Comparison of ENCODE assay signal across 23 mouse cellular contexts in genomic region chr7:138989156-138989555, GRCm38 (mm10). TPM values are rescaled to one million over a fixed set of nuclear protein-coding genes. Genes with fewer than 3 reads are reported as not detected.
DNase-seq lines count a peak whose midpoint lies in the region; ATAC-seq and TF ChIP-seq lines count a peak whose summit lies in the region.
"Had no signal": no experiment of that assay in that cellular context is flagged by ENCODE, and none has a peak within 500 bp of the region (broad histone marks: within the 10 kb centered on the region; RNA-seq: fewer than 3 reads in every experiment).

No protein-coding gene starts in this region.

- H3K27me3 ChIP-seq in cerebellum, adult 2 months (ENCODE audit: control insufficient read depth, insufficient read depth, low read length): no peaks in the 10 kb centered on the region
- H3K27me3 ChIP-seq in midbrain, embryonic 16.5 days (ENCODE audit: control insufficient read depth, insufficient read depth, low read depth, low read length): no peaks in the 10 kb centered on the region
- H3K27me3 ChIP-seq in thymus, adult 2 months (ENCODE audit: control insufficient read depth, insufficient read depth, low read length): no peaks in the 10 kb centered on the region
- H3K27me3 ChIP-seq: hindbrain, embryonic 13.5 days had no signal

- H3K9me3 ChIP-seq in midbrain, embryonic 16.5 days (replicated peaks; ENCODE audit: control insufficient read depth, low read length, poor library complexity, severe bottlenecking): no peaks in the 10 kb centered on the region
- H3K9me3 ChIP-seq: embryonic facial prominence, embryonic 10.5 days; forebrain, embryonic 13.5 days; heart, embryonic 10.5 days; hindbrain, embryonic 13.5 days had no signal

- ATAC-seq in cerebellum, adult (ENCODE audit: insufficient number of reproducible peaks, low FRiP score, low TSS enrichment): no peak
- no peak for ATAC-seq in midbrain, embryonic 16.5 days
- ATAC-seq: CD4-positive, CD25-positive, alpha-beta regulatory T cell, adult 4 months; forebrain, embryonic 13.5 days; forebrain, postnatal 0 days; hindbrain, postnatal 0 days had no signal

- peak; percentile 35 for DNase-seq in cerebellum, adult 11 months
- peak; percentile 51 to 58 for DNase-seq in cerebellum, adult 2 months
- peak; percentile 75 to 76 for DNase-seq in cerebellum, postnatal 10 days
- DNase-seq in kidney, postnatal 10 days: no peak
- DNase-seq in thymus, adult 2 months: no peak
- DNase-seq: adrenal gland, adult 8-10 months; adrenal gland, postnatal 36 days; B cell, adult 2 months; forebrain, postnatal 0 days; gastrocnemius, adult 2 months; gastrocnemius, postnatal 36 days; heart, adult 18-20 months; heart, postnatal 14 days; kidney, adult 11 months had no signal

- peaks cover 26% of the 10 kb centered on the region for H3K4me1 ChIP-seq in cerebellum, adult 2 months (ENCODE audit: control insufficient read depth, insufficient read depth, low read length)
- H3K4me1 ChIP-seq in midbrain, embryonic 16.5 days (ENCODE audit: control insufficient read depth, insufficient read depth, low read length): no peaks in the 10 kb centered on the region
- no peaks in the 10 kb centered on the region for H3K4me1 ChIP-seq in thymus, adult 2 months (replicated peaks; ENCODE audit: control insufficient read depth, insufficient read depth, low read length)
- H3K4me1 ChIP-seq: embryonic facial prominence, embryonic 10.5 days; forebrain, embryonic 13.5 days; heart, embryonic 10.5 days had no signal

- no peak for TF ChIP-seq POLR2A in cerebellum, adult 2 months (IDR thresholded peaks at IDR 0.05; ENCODE audit: borderline replicate concordance, insufficient read depth, low read length)
- TF ChIP-seq POLR2A in thymus, adult 2 months (IDR thresholded peaks at IDR 0.05; ENCODE audit: control insufficient read depth, extremely low read depth, insufficient read depth, low read length, poor library complexity): no peak

- H3K36me3 ChIP-seq in midbrain, embryonic 16.5 days (ENCODE audit: control insufficient read depth, insufficient read depth, low read length): no peaks in the 10 kb centered on the region; the same call in 1 of the 2 replicates
- no peaks in the 10 kb centered on the region for H3K36me3 ChIP-seq in thymus, adult 2 months (ENCODE audit: control insufficient read depth, insufficient read depth, low read length)
- H3K36me3 ChIP-seq: embryonic facial prominence, embryonic 10.5 days; G1E; heart, embryonic 10.5 days; hindbrain, embryonic 13.5 days had no signal

- H3K4me2 ChIP-seq in midbrain, embryonic 16.5 days (ENCODE audit: low read length): no peak overlapping the region
- H3K4me2 ChIP-seq: forebrain, embryonic 13.5 days; hindbrain, embryonic 13.5 days had no signal

- WGBS in cerebellum, adult 2 months: 11% methylated on average over 9 of the region's 9 CpGs
- 85% methylated on average over 9 of the region's 9 CpGs for WGBS in midbrain, embryonic 16.5 days
- WGBS in thymus, adult 2 months: 84% methylated on average over 9 of the region's 9 CpGs

- no peak for TF ChIP-seq CTCF in cerebellum, adult 2 months (IDR thresholded peaks at IDR 0.05; ENCODE audit: borderline replicate concordance, insufficient read depth, low read depth, low read length)
- TF ChIP-seq CTCF in thymus, adult 2 months (IDR thresholded peaks at IDR 0.05; ENCODE audit: borderline replicate concordance, control insufficient read depth, extremely low read depth, insufficient read depth, low read length, poor library complexity): no peak

- H3K4me3 ChIP-seq in cerebellum, adult 2 months (replicated peaks; ENCODE audit: insufficient read depth, low read depth, low read length): no peak overlapping the region
- H3K4me3 ChIP-seq in midbrain, embryonic 16.5 days (ENCODE audit: low read depth, low read length): no peak overlapping the region
- H3K4me3 ChIP-seq in thymus, adult 2 months (ENCODE audit: control insufficient read depth, insufficient read depth, low read length): no peak overlapping the region
- H3K4me3 ChIP-seq: embryonic facial prominence, embryonic 10.5 days; forebrain, embryonic 13.5 days; gastrocnemius, adult 2 months; heart, embryonic 10.5 days; hindbrain, embryonic 13.5 days had no signal

- no peak overlapping the region for H3K9ac ChIP-seq in midbrain, embryonic 16.5 days (ENCODE audit: low read depth, low read length)
- H3K9ac ChIP-seq: forebrain, embryonic 13.5 days; forebrain, postnatal 0 days; hindbrain, embryonic 13.5 days had no signal

- H3K27ac ChIP-seq in cerebellum, adult 2 months (ENCODE audit: insufficient read depth, low read length): no peak overlapping the region
- H3K27ac ChIP-seq in midbrain, embryonic 16.5 days (ENCODE audit: low read length): no peak overlapping the region
- no peak overlapping the region for H3K27ac ChIP-seq in thymus, adult 2 months (ENCODE audit: control insufficient read depth, insufficient read depth, low read length)
- H3K27ac ChIP-seq: embryonic facial prominence, embryonic 10.5 days; forebrain, embryonic 13.5 days; gastrocnemius, adult 2 months; heart, embryonic 10.5 days; hindbrain, embryonic 13.5 days; hindbrain, postnatal 0 days had no signal

RNA-seq across cellular contexts. Expression of gene Jakmip3, which starts 48.6 kb away (rescaled TPM):
- polyA plus RNA-seq in cerebellum, adult 2 months (2012; rRNA removed): 47.6 and 49.0 TPM in 2 replicates
- polyA plus RNA-seq in midbrain, embryonic 16.5 days (2015; fragmentation: Nextera tagmentation; extraction: Ambion mirVana): 10.8 and 12.6 TPM in 2 replicates
- 0.04 and 0.09 TPM in 2 replicates for polyA plus RNA-seq in thymus, adult 2 months (2012; rRNA removed)
- polyA plus RNA-seq: CD4-positive, CD25-positive, alpha-beta regulatory T cell, adult 4 months; G1E had no signal

Comparison
In these comparisons a context has a peak if more than half of its experiments do, and no peak if none do; other contexts are left out.
1. DNase-seq: peak in cerebellum, adult 11 months (single experiment), cerebellum, adult 2 months (2 of 2) and cerebellum, postnatal 10 days (2 of 2); none in kidney, postnatal 10 days (single experiment) and thymus, adult 2 months (single experiment).
2. RNA of gene Jakmip3, which starts 48.6 kb away (polyA plus RNA-seq): 47.6 to 49.0 TPM in cerebellum, adult 2 months and 10.8 to 12.6 TPM in midbrain, embryonic 16.5 days; 0.04 to 0.09 TPM in thymus, adult 2 months; every median in the first group is over 10 times any median in the second.